Mouse (Mus musculus) bone marrow, adult 2 months (tissue): ENCODE results near the gene Wscd2. TPM values are rescaled to one million over a fixed set of nuclear protein-coding genes. Genes with fewer than 3 reads are reported as not detected.

Source experiments
- H3K27ac ChIP-seq: fragments of 200-500 bp; 2 replicates; pipeline ENCODE4 v1.5.1; 2012; ENCODE audit warnings: low read depth, mild to moderate bottlenecking, control low read depth, inconsistent platforms, low read length; ENCODE audit not compliant: control insufficient read depth, poor library complexity, insufficient read depth
- H3K4me1 ChIP-seq: fragments of 200-500 bp; 2 replicates; pipeline ENCODE4 v1.6.1; 2011; ENCODE audit warnings: low read length; ENCODE audit not compliant: control insufficient read depth, insufficient read depth
- H3K4me3 ChIP-seq: fragments of 200-500 bp; replicated peaks from 2 replicates; pipeline ENCODE3; 2011; ENCODE audit warnings: mild to moderate bottlenecking, low read depth, low read length, control low read depth; ENCODE audit not compliant: control insufficient read depth
- CTCF ChIP-seq: fragments of 200-500 bp; IDR thresholded peaks from 2 replicates; pipeline ENCODE4 v1.5.1; 2011; ENCODE audit warnings: low read length, control low read depth; ENCODE audit not compliant: control insufficient read depth, insufficient read depth
- POLR2A ChIP-seq: fragments of 200-500 bp; IDR thresholded peaks from 2 replicates; pipeline ENCODE4 v1.6.1; 2011; ENCODE audit warnings: low read depth, mild to moderate bottlenecking, control low read depth, low read length, borderline replicate concordance; ENCODE audit not compliant: control insufficient read depth
- WGBS: fragments of 180-500 bp; shearing (Covaris S2); methylation state at CpG from one replicate; pipeline ENCODE4 v1.1.7; 2018; 5-methylcytosine and 5-hydroxymethylcytosine counted together
- polyA plus RNA-seq: library from polyadenylated mRNA; stranded (reverse); fragments of >200 nt; gene quantifications from 2 replicates; pipeline ENCODE4 v1.2.4, GENCODE M21; 2011; ENCODE audit warnings: low replicate concordance; ENCODE audit not compliant: missing spikeins, insufficient read depth, insufficient read length

Wscd2 gene
- polyA plus RNA-seq, 1 experiment: 0.30 TPM

GRCm38 (mm10) chr5:113521037-113521436 lies 30.9 kb downstream of the Wscd2 start:
- TF ChIP-seq POLR2A (no peak), CTCF (no peak)
- no peak overlapping the region for H3K27ac ChIP-seq
- WGBS: 65% methylated on average over 6 of the region's 6 CpGs
- no peak overlapping the region for H3K4me3 ChIP-seq
- H3K4me1 ChIP-seq: no peaks in the 10 kb centered on the region

- Histone ChIP-seq H3K4me3 (no peak overlapping the region), H3K4me1 (peaks cover 2% of the 10 kb centered on the region; the same call in 1 of the 2 replicates), H3K27ac (no peak overlapping the region)
- WGBS: 46% methylated on average over 1 of the region's 1 CpGs
- TF ChIP-seq CTCF: no peak
- no peak for TF ChIP-seq POLR2A
These were observed 48.7 kb downstream of the Wscd2 start for GRCm38 (mm10) chr5:113538826-113539225.

- WGBS: 1% methylated on average over 2 of the region's 2 CpGs
- TF ChIP-seq CTCF (no peak), POLR2A (no peak)
- Histone ChIP-seq H3K4me3 (no peak overlapping the region), H3K27ac (no peak overlapping the region), H3K4me1 (peaks cover 2% of the 10 kb centered on the region; the same call in 1 of the 2 replicates)
These were observed 49.3 kb downstream of the Wscd2 start for GRCm38 (mm10) chr5:113539438-113539837.

- 71% methylated on average over 7 of the region's 7 CpGs for WGBS
- Histone ChIP-seq H3K4me1 (peaks cover 2% of the 10 kb centered on the region; the same call in 1 of the 2 replicates), H3K27ac (no peak overlapping the region), H3K4me3 (peak overlapping the region; percentile 26)
- TF ChIP-seq CTCF (no peak), POLR2A (no peak)
These were observed 49.7 kb downstream of the Wscd2 start for GRCm38 (mm10) chr5:113539858-113540257.

- Histone ChIP-seq H3K4me1 (peaks cover 2% of the 10 kb centered on the region; the same call in 1 of the 2 replicates), H3K27ac (no peak overlapping the region), H3K4me3 (no peak overlapping the region)
- 59% methylated on average over 5 of the region's 5 CpGs for WGBS
- TF ChIP-seq CTCF (no peak), POLR2A (no peak)
These were observed 51.1 kb downstream of the Wscd2 start for GRCm38 (mm10) chr5:113541196-113541595.

- Histone ChIP-seq H3K4me1 (peaks cover 2% of the 10 kb centered on the region; the same call in 1 of the 2 replicates), H3K27ac (no peak overlapping the region), H3K4me3 (no peak overlapping the region)
- TF ChIP-seq POLR2A (no peak), CTCF (no peak)
- WGBS: 45% methylated on average over 10 of the region's 10 CpGs
These were observed 52.8 kb downstream of the Wscd2 start for GRCm38 (mm10) chr5:113542885-113543476.

GRCm38 (mm10) chr5:113547949-113548700 lies 58.0 kb downstream of the Wscd2 start:
- 47% methylated on average over 14 of the region's 14 CpGs for WGBS
- Histone ChIP-seq H3K4me1 (no peaks in the 10 kb centered on the region), H3K27ac (no peak overlapping the region), H3K4me3 (no peak overlapping the region)
- peak; percentile 63 for TF ChIP-seq CTCF
- no peak for TF ChIP-seq POLR2A

- H3K27ac ChIP-seq: no peak overlapping the region
- no peak for TF ChIP-seq POLR2A
- TF ChIP-seq CTCF: no peak
- WGBS: 59% methylated on average over 8 of the region's 8 CpGs
- no peaks in the 10 kb centered on the region for H3K4me1 ChIP-seq
- no peak overlapping the region for H3K4me3 ChIP-seq
These were observed 60.1 kb downstream of the Wscd2 start for GRCm38 (mm10) chr5:113550249-113550648.

GRCm38 (mm10) chr5:113550759-113551158 lies 60.6 kb downstream of the Wscd2 start:
- Histone ChIP-seq H3K4me3 (no peak overlapping the region), H3K27ac (no peak overlapping the region), H3K4me1 (no peaks in the 10 kb centered on the region)
- WGBS: 11% methylated on average over 19 of the region's 19 CpGs
- TF ChIP-seq POLR2A (no peak), CTCF (no peak)
